Mouse (Mus musculus) midbrain, embryonic 10.5 days (tissue): ENCODE measurements around the gene Gm20481. TPM values are rescaled to one million over a fixed set of nuclear protein-coding genes. Genes with fewer than 3 reads are reported as not detected.
"Not testable (repeated sequence)": the region's sequence is repeated elsewhere in the genome, so short reads cannot be mapped to it uniquely, and the experiment has no call there.

ENCODE experiments used
- DNase-seq: peaks from one replicate; pipeline ENCODE4 v3.0.0-alpha.2; 2017; ENCODE audit warnings: low spot score
- H3K27ac ChIP-seq: fragments of 300-500 bp; sonication (generic); replicated peaks from 2 replicates; pipeline ENCODE4 v1.5.1; 2016; ENCODE audit warnings: mild to moderate bottlenecking
- H3K27me3 ChIP-seq: fragments of 300-500 bp; sonication (generic); 2 replicates; pipeline ENCODE4 v1.6.1; 2016; ENCODE audit warnings: low read depth, mild to moderate bottlenecking; ENCODE audit not compliant: poor library complexity, severe bottlenecking
- H3K36me3 ChIP-seq: fragments of 300-500 bp; sonication (generic); 2 replicates; pipeline ENCODE4 v1.6.1; 2016; ENCODE audit warnings: mild to moderate bottlenecking, moderate library complexity
- H3K4me1 ChIP-seq: fragments of 300-500 bp; sonication (generic); 2 replicates; pipeline ENCODE4 v1.6.1; 2016
- H3K4me3 ChIP-seq: fragments of 300-500 bp; sonication (generic); 2 replicates; pipeline ENCODE4 v1.5.1; 2016; ENCODE audit warnings: mild to moderate bottlenecking, moderate library complexity
- H3K9me3 ChIP-seq: fragments of 300-500 bp; sonication (generic); replicated peaks from 2 replicates; pipeline ENCODE4 v1.6.1; 2016; ENCODE audit warnings: mild to moderate bottlenecking
- WGBS: fragments of 180-500 bp; shearing (Covaris S2); methylation state at CpG from one replicate; pipeline ENCODE4 v1.1.7; 2016; 5-methylcytosine and 5-hydroxymethylcytosine counted together
- polyA plus RNA-seq: library from polyadenylated mRNA; unstranded; fragments of >200 nt; fragmentation: Nextera tagmentation; extraction: Ambion mirVana; gene quantifications from 2 replicates; pipeline ENCODE4 v1.2.1, GENCODE M21; 2016

The Gm20481 gene
- polyA plus RNA-seq, 1 experiment from 2014 or later: 0.27 TPM

GRCm38 (mm10) chr17:34970850-34971249, 1.1 kb downstream of the Gm20481 start:
- 42% methylated on average over 24 of the region's 37 CpGs for WGBS
- not testable (repeated sequence) for H3K4me1 ChIP-seq, DNase-seq, H3K9me3 ChIP-seq, H3K36me3 ChIP-seq, H3K4me3 ChIP-seq, H3K27ac ChIP-seq
- H3K27me3 ChIP-seq: peaks cover 61% of the 10 kb centered on the region

GRCm38 (mm10) chr17:34971694-34972068, 2.0 kb downstream of the Gm20481 start:
- not testable (repeated sequence) for H3K4me1 ChIP-seq, H3K9me3 ChIP-seq, H3K36me3 ChIP-seq, DNase-seq, H3K27ac ChIP-seq
- 4% methylated on average over 31 of the region's 43 CpGs for WGBS
- Histone ChIP-seq H3K4me3 (peak overlapping the region; percentile 53), H3K27me3 (peaks cover 56% of the 10 kb centered on the region)

- 2% methylated on average over 33 of the region's 33 CpGs for WGBS
These were observed 2.5 kb downstream of the Gm20481 start, which contains the start of the genes Hspa1a and Hspa1l for GRCm38 (mm10) chr17:34972069-34972749. TSS of gene Hspa1a (minus strand) at chr17:34972156. TSS of gene Hspa1l (plus strand) at chr17:34972703.

GRCm38 (mm10) chr17:34975581-34976492, 6.1 kb downstream of the Gm20481 start:
- Histone ChIP-seq H3K27ac (no peak overlapping the region), H3K9me3 (no peaks in the 10 kb centered on the region), H3K4me3 (no peak overlapping the region), H3K27me3 (peaks cover 18% of the 10 kb centered on the region), H3K4me1 (peaks cover 17% of the 10 kb centered on the region), H3K36me3 (peaks cover 13% of the 10 kb centered on the region)
- no peak for DNase-seq
- WGBS: 78% methylated on average over 3 of the region's 3 CpGs

More at GRCm38 (mm10) chr17:34972069-34972749, 2.5 kb downstream of the Gm20481 start, which contains the start of the genes Hspa1a and Hspa1l:
- H3K9me3 ChIP-seq, H3K4me1 ChIP-seq, H3K36me3 ChIP-seq: not testable (repeated sequence)
- DNase-seq: peak; percentile 76
- peak within 1 kb of the TSS; percentile 53 for H3K4me3 ChIP-seq
- H3K27me3 ChIP-seq: peaks cover 51% of the 10 kb centered on the region
- H3K27ac ChIP-seq: peak within 1 kb of the TSS; percentile 70

GRCm38 (mm10) chr17:34977000-34977399, 7.3 kb downstream of the Gm20481 start:
- Histone ChIP-seq H3K27ac (no peak overlapping the region), H3K36me3 (peaks cover 13% of the 10 kb centered on the region), H3K9me3 (no peaks in the 10 kb centered on the region), H3K4me3 (no peak overlapping the region), H3K27me3 (peaks cover 18% of the 10 kb centered on the region), H3K4me1 (peaks cover 21% of the 10 kb centered on the region)
- DNase-seq: no peak
- WGBS: 96% methylated on average over 20 of the region's 20 CpGs

- no peak for DNase-seq
- 88% methylated on average over 27 of the region's 27 CpGs for WGBS
- H3K27ac ChIP-seq: no peak overlapping the region
- no peaks in the 10 kb centered on the region for H3K9me3 ChIP-seq
- peaks cover 12% of the 10 kb centered on the region for H3K27me3 ChIP-seq
- peaks cover 24% of the 10 kb centered on the region for H3K4me1 ChIP-seq
- no peak overlapping the region for H3K4me3 ChIP-seq
- H3K36me3 ChIP-seq: peaks cover 13% of the 10 kb centered on the region
These were observed 8.5 kb downstream of the Gm20481 start for GRCm38 (mm10) chr17:34978239-34978638.

GRCm38 (mm10) chr17:34979631-34980030, 9.9 kb downstream of the Gm20481 start:
- 91% methylated on average over 4 of the region's 4 CpGs for WGBS
- Histone ChIP-seq H3K4me1 (peaks cover 27% of the 10 kb centered on the region), H3K4me3 (no peak overlapping the region), H3K9me3 (no peaks in the 10 kb centered on the region), H3K27me3 (no peaks in the 10 kb centered on the region), H3K36me3 (peaks cover 23% of the 10 kb centered on the region), H3K27ac (no peak overlapping the region)
- DNase-seq: no peak

GRCm38 (mm10) chr17:34980655-34981054, 10.9 kb downstream of the Gm20481 start:
- H3K9me3 ChIP-seq: no peaks in the 10 kb centered on the region
- 25% methylated on average over 2 of the region's 2 CpGs for WGBS
- peaks cover 33% of the 10 kb centered on the region for H3K36me3 ChIP-seq
- peak overlapping the region; percentile 86 for H3K4me3 ChIP-seq
- H3K27me3 ChIP-seq: no peaks in the 10 kb centered on the region
- H3K4me1 ChIP-seq: peaks cover 27% of the 10 kb centered on the region
- peak overlapping the region; percentile 99 for H3K27ac ChIP-seq
- DNase-seq: no peak

GRCm38 (mm10) chr17:34981690-34982180, 12.0 kb downstream of the Gm20481 start, which contains the start of gene Lsm2:
TSS of gene Lsm2 (plus strand) at chr17:34981862.
- under 1% methylated on average over 58 of the region's 58 CpGs for WGBS
- Histone ChIP-seq H3K36me3 (peaks cover 44% of the 10 kb centered on the region), H3K9me3 (no peaks in the 10 kb centered on the region), H3K4me1 (peaks cover 27% of the 10 kb centered on the region), H3K4me3 (peak within 1 kb of the TSS; percentile 86), H3K27ac (peak within 1 kb of the TSS; percentile 99), H3K27me3 (no peaks in the 10 kb centered on the region)
- DNase-seq: peak; percentile 93

- H3K27me3 ChIP-seq: no peaks in the 10 kb centered on the region
- 0% methylated on average over 15 of the region's 15 CpGs for WGBS
- DNase-seq: no peak
- peak overlapping the region; percentile 86 for H3K4me3 ChIP-seq
- H3K36me3 ChIP-seq: peaks cover 45% of the 10 kb centered on the region
- H3K9me3 ChIP-seq: no peaks in the 10 kb centered on the region
- peak overlapping the region; percentile 99 for H3K27ac ChIP-seq
- peaks cover 27% of the 10 kb centered on the region for H3K4me1 ChIP-seq
These were observed 12.6 kb downstream of the Gm20481 start for GRCm38 (mm10) chr17:34982328-34982727.

- whole genome bisulfite sequencing: 73% methylated on average over 2 of the region's 2 CpGs
- Histone ChIP-seq H3K36me3 (peaks cover 56% of the 10 kb centered on the region), H3K27me3 (no peaks in the 10 kb centered on the region), H3K9me3 (no peaks in the 10 kb centered on the region), H3K4me1 (peaks cover 27% of the 10 kb centered on the region), H3K27ac (no peak overlapping the region), H3K4me3 (no peak overlapping the region)
- DNase-seq: no peak
These were observed 14.5 kb downstream of the Gm20481 start for GRCm38 (mm10) chr17:34984218-34984617.

- H3K27ac ChIP-seq: no peak overlapping the region
- peaks cover 77% of the 10 kb centered on the region for H3K36me3 ChIP-seq
- H3K9me3 ChIP-seq: no peaks in the 10 kb centered on the region
- no peaks in the 10 kb centered on the region for H3K27me3 ChIP-seq
- no peak overlapping the region for H3K4me3 ChIP-seq
- H3K4me1 ChIP-seq: peaks cover 31% of the 10 kb centered on the region
- DNase-seq: no peak
These were observed 25.0 kb downstream of the Gm20481 start for GRCm38 (mm10) chr17:34994751-34995150.
